Mouse (Mus musculus) kidney, adult 2 months (tissue): Measurements from ENCODE around the gene Cfap97d1.

ENCODE experiments used
- CTCF ChIP-seq: fragments of 200-500 bp; conservative IDR thresholded peaks from 2 replicates; pipeline ENCODE4 v1.5.1; 2011; ENCODE audit warnings: low read depth, mild to moderate bottlenecking, control low read depth, low read length, moderate library complexity, mixed read lengths; ENCODE audit not compliant: insufficient read depth, insufficient read length
- POLR2A ChIP-seq: fragments of 200-500 bp; IDR thresholded peaks from one replicate; pipeline ENCODE4 v1.6.1; 2011; ENCODE audit warnings: low read depth, low read length, control low read depth

GRCm38 (mm10) chr11:102034887-102035286 is 50.8 kb downstream of the Cfap97d1 start:
- TF ChIP-seq POLR2A (no peak), CTCF (no peak)
